Mouse (Mus musculus) hindbrain, embryonic 14.5 days (tissue): ENCODE results near the gene Rhox4e. TPM values are rescaled to one million over a fixed set of nuclear protein-coding genes. Genes with fewer than 3 reads are reported as not detected.

Source experiments
- polyA plus RNA-seq: library from polyadenylated mRNA; unstranded; fragments of >200 nt; fragmentation: Nextera tagmentation; extraction: Ambion mirVana; gene quantifications from 2 replicates; pipeline ENCODE4 v1.2.1, GENCODE M21; 2014

Rhox4e gene
- polyA plus RNA-seq, 1 experiment from 2014 or later, result not detected

Other genes with a start within 250 kb of the Rhox4e start
- not detected in 2 replicates for gene Rhox3a2, start 177.4 kb upstream of the Rhox4e start, polyA plus RNA-seq
- gene Rhox4a2, start 166.6 kb upstream of the Rhox4e start, polyA plus RNA-seq, result not detected in 2 replicates
- gene Rhox2b, start 145.3 kb upstream of the Rhox4e start, polyA plus RNA-seq, result not detected in 2 replicates
- not detected in 2 replicates for gene Rhox4b, start 124.9 kb upstream of the Rhox4e start, polyA plus RNA-seq
- gene Rhox2c, start 103.7 kb upstream of the Rhox4e start, polyA plus RNA-seq, result not detected in 2 replicates
- not detected in 2 replicates for gene Rhox3c, start 98.8 kb upstream of the Rhox4e start, polyA plus RNA-seq
- gene Rhox4c, start 77.1 kb upstream of the Rhox4e start, polyA plus RNA-seq, result not detected in 2 replicates
- gene Rhox2d, start 64.0 kb upstream of the Rhox4e start, polyA plus RNA-seq, result not detected in 2 replicates
- gene Rhox4d, start 43.1 kb upstream of the Rhox4e start, polyA plus RNA-seq, result not detected in 2 replicates
- gene Rhox2e, start 27.0 kb upstream of the Rhox4e start, polyA plus RNA-seq, result not detected in 2 replicates
- gene Rhox3e, start 15.4 kb upstream of the Rhox4e start, polyA plus RNA-seq, result not detected in 2 replicates
- not detected in 2 replicates for gene Rhox2f, start 14.0 kb downstream of the Rhox4e start, polyA plus RNA-seq
- gene Rhox3f, start 23.6 kb downstream of the Rhox4e start, polyA plus RNA-seq, result not detected in 2 replicates
- gene Rhox4f, start 50.3 kb downstream of the Rhox4e start, polyA plus RNA-seq, result not detected in 2 replicates
- gene Rhox3g, start 71.2 kb downstream of the Rhox4e start, polyA plus RNA-seq, result not detected in 2 replicates
- not detected in 2 replicates for gene Rhox2g, start 86.1 kb downstream of the Rhox4e start, polyA plus RNA-seq
- not detected in 2 replicates for gene Rhox4g, start 93.9 kb downstream of the Rhox4e start, polyA plus RNA-seq
- not detected in 2 replicates for gene Rhox3h, start 111.4 kb downstream of the Rhox4e start, polyA plus RNA-seq
- gene Rhox2h, start 115.9 kb downstream of the Rhox4e start, polyA plus RNA-seq, result not detected in 2 replicates
- gene Rhox5, start 247.4 kb downstream of the Rhox4e start, polyA plus RNA-seq, result 0.59 and 0.67 TPM in 2 replicates